Mouse (Mus musculus): ENCODE results near the gene Rrp1b. TPM values are rescaled to one million over a fixed set of nuclear protein-coding genes. Genes with fewer than 3 reads are reported as not detected.

The Rrp1b gene
- polyA plus RNA-seq, 2 experiments, result 9.1 to 17.7 TPM

- DNase-seq (ENCODE audit: low read depth in 3 of 3, low spot score in 3 of 3) (no peak), ATAC-seq (ENCODE audit: insufficient read depth) (no peak)
- Histone ChIP-seq H3K9me3 (ENCODE audit: control insufficient read depth, low read length) (no peaks in the 10 kb centered on the region), H3K9ac (replicated peaks) (no peak overlapping the region), H3K4me2 (ENCODE audit: low read depth) (no peak overlapping the region), H3K4me1 (replicated peaks; ENCODE audit: control insufficient read depth in 2 of 2, insufficient read depth in 2 of 2, low read length in 1 of 2) (no peaks in the 10 kb centered on the region), H3K36me3 (replicated peaks; ENCODE audit: control insufficient read depth, insufficient read depth, low read depth) (peaks cover 11% of the 10 kb centered on the region), H3K27ac (no peak overlapping the region), H3K27me3 (ENCODE audit: control insufficient read depth, insufficient read depth, low read length) (no peaks in the 10 kb centered on the region), H3K4me3 (ENCODE audit: insufficient read depth in 1 of 2, low read depth in 2 of 2, low read length in 2 of 2) (no peak overlapping the region)
- 74% methylated on average over 6 of the region's 6 CpGs for WGBS (ENCODE audit: insufficient replicate concordance)
- TF ChIP-seq CTCF (IDR thresholded peaks at IDR 0.05; ENCODE audit: low read depth) (no peak), EP300 (IDR thresholded peaks at IDR 0.05; ENCODE audit: low read depth) (no peak)
Observed at GRCm38 (mm10) chr17:32050609-32051008, 14.7 kb downstream of the Rrp1b start.

GRCm38 (mm10) chr17:32052237-32053080 lies 16.6 kb downstream of the Rrp1b start:
- no peak overlapping the region for H3K27ac ChIP-seq
- H3K9me3 ChIP-seq (ENCODE audit: control insufficient read depth, low read length), result no peaks in the 10 kb centered on the region
- no peak overlapping the region for H3K4me3 ChIP-seq (ENCODE audit: insufficient read depth in 1 of 2, low read depth in 2 of 2, low read length in 2 of 2)
- H3K4me1 ChIP-seq (replicated peaks; ENCODE audit: control insufficient read depth in 2 of 2, insufficient read depth in 2 of 2, low read length in 1 of 2), result no peaks in the 10 kb centered on the region
- no peaks in the 10 kb centered on the region for H3K27me3 ChIP-seq (ENCODE audit: control insufficient read depth, insufficient read depth, low read length)
- no peak for ATAC-seq (ENCODE audit: insufficient read depth)
- DNase-seq (ENCODE audit: low read depth in 3 of 3, low spot score in 3 of 3), result no peak
- peaks cover 15% of the 10 kb centered on the region for H3K36me3 ChIP-seq (replicated peaks; ENCODE audit: control insufficient read depth, insufficient read depth, low read depth)
- no peak for TF ChIP-seq CTCF (IDR thresholded peaks at IDR 0.05; ENCODE audit: low read depth)
- no peak for TF ChIP-seq EP300 (IDR thresholded peaks at IDR 0.05; ENCODE audit: low read depth)
- H3K4me2 ChIP-seq (ENCODE audit: low read depth), result no peak overlapping the region
- H3K9ac ChIP-seq (replicated peaks), result no peak overlapping the region
- WGBS (ENCODE audit: insufficient replicate concordance), result 71% methylated on average over 5 of the region's 5 CpGs

- Histone ChIP-seq H3K4me3 (ENCODE audit: insufficient read depth in 1 of 2, low read depth in 2 of 2, low read length in 2 of 2) (no peak overlapping the region), H3K4me2 (ENCODE audit: low read depth) (no peak overlapping the region), H3K27me3 (ENCODE audit: control insufficient read depth, insufficient read depth, low read length) (no peaks in the 10 kb centered on the region), H3K27ac (no peak overlapping the region), H3K9me3 (ENCODE audit: control insufficient read depth, low read length) (no peaks in the 10 kb centered on the region), H3K36me3 (replicated peaks; ENCODE audit: control insufficient read depth, insufficient read depth, low read depth) (peaks cover 17% of the 10 kb centered on the region), H3K4me1 (replicated peaks; ENCODE audit: control insufficient read depth in 2 of 2, insufficient read depth in 2 of 2, low read length in 1 of 2) (no peaks in the 10 kb centered on the region), H3K9ac (replicated peaks) (no peak overlapping the region)
- 71% methylated on average over 5 of the region's 5 CpGs for WGBS (ENCODE audit: insufficient replicate concordance)
- TF ChIP-seq CTCF (IDR thresholded peaks at IDR 0.05; ENCODE audit: low read depth) (no peak), EP300 (IDR thresholded peaks at IDR 0.05; ENCODE audit: low read depth) (no peak)
- DNase-seq (ENCODE audit: low read depth in 3 of 3, low spot score in 3 of 3), result no peak
- ATAC-seq (ENCODE audit: insufficient read depth), result no peak
Observed at GRCm38 (mm10) chr17:32053677-32054076, 17.8 kb downstream of the Rrp1b start.

GRCm38 (mm10) chr17:32057843-32058242 lies 21.9 kb downstream of the Rrp1b start:
- Histone ChIP-seq H3K4me2 (ENCODE audit: low read depth) (no peak overlapping the region), H3K27ac (no peak overlapping the region), H3K27me3 (ENCODE audit: control insufficient read depth, insufficient read depth, low read length) (no peaks in the 10 kb centered on the region), H3K36me3 (replicated peaks; ENCODE audit: control insufficient read depth, insufficient read depth, low read depth) (peaks cover 18% of the 10 kb centered on the region), H3K9ac (replicated peaks) (no peak overlapping the region), H3K9me3 (ENCODE audit: control insufficient read depth, low read length) (no peaks in the 10 kb centered on the region), H3K4me3 (ENCODE audit: insufficient read depth in 1 of 2, low read depth in 2 of 2, low read length in 2 of 2) (no peak overlapping the region), H3K4me1 (replicated peaks; ENCODE audit: control insufficient read depth in 2 of 2, insufficient read depth in 2 of 2, low read length in 1 of 2) (no peaks in the 10 kb centered on the region)
- no peak for TF ChIP-seq EP300 (IDR thresholded peaks at IDR 0.05; ENCODE audit: low read depth)
- no peak for TF ChIP-seq CTCF (IDR thresholded peaks at IDR 0.05; ENCODE audit: low read depth)
- WGBS (ENCODE audit: insufficient replicate concordance), result 90% methylated on average over 2 of the region's 2 CpGs
- DNase-seq (ENCODE audit: low read depth in 3 of 3, low spot score in 3 of 3) (no peak), ATAC-seq (ENCODE audit: insufficient read depth) (no peak)

- Histone ChIP-seq H3K4me1 (replicated peaks; ENCODE audit: control insufficient read depth in 2 of 2, insufficient read depth in 2 of 2, low read length in 1 of 2) (no peaks in the 10 kb centered on the region), H3K4me3 (ENCODE audit: insufficient read depth in 1 of 2, low read depth in 2 of 2, low read length in 2 of 2) (no peak overlapping the region), H3K36me3 (replicated peaks; ENCODE audit: control insufficient read depth, insufficient read depth, low read depth) (peaks cover 18% of the 10 kb centered on the region), H3K27me3 (ENCODE audit: control insufficient read depth, insufficient read depth, low read length) (no peaks in the 10 kb centered on the region), H3K27ac (no peak overlapping the region), H3K9ac (replicated peaks) (no peak overlapping the region), H3K9me3 (ENCODE audit: control insufficient read depth, low read length) (no peaks in the 10 kb centered on the region), H3K4me2 (ENCODE audit: low read depth) (no peak overlapping the region)
- 66% methylated on average over 2 of the region's 2 CpGs for WGBS (ENCODE audit: insufficient replicate concordance)
- TF ChIP-seq CTCF (IDR thresholded peaks at IDR 0.05; ENCODE audit: low read depth) (no peak), EP300 (IDR thresholded peaks at IDR 0.05; ENCODE audit: low read depth) (no peak)
- DNase-seq (ENCODE audit: low read depth in 3 of 3, low spot score in 3 of 3) (no peak), ATAC-seq (ENCODE audit: insufficient read depth) (no peak)
Observed at GRCm38 (mm10) chr17:32059084-32059483, 23.2 kb downstream of the Rrp1b start.
